Mouse (Mus musculus): ENCODE results near the gene Mpp6.

The Mpp6 gene

GRCm38 (mm10) chr6:50109757-50110378, at the start of gene Mpp6:
Gene Mpp6 (plus strand): TSS chr6:50110241.
- no peaks in the 10 kb centered on the region for H3K36me3 ChIP-seq (ENCODE audit: control insufficient read depth, insufficient read depth, low read length, poor library complexity, severe bottlenecking)
- H3K27me3 ChIP-seq (ENCODE audit: control insufficient read depth, insufficient read depth, low read length, poor library complexity, severe bottlenecking), result no peaks in the 10 kb centered on the region
- peak; percentile 83 for DNase-seq (ENCODE audit: low read depth, low spot score)

- peak; percentile 13 for DNase-seq (ENCODE audit: low read depth, low spot score)
- Histone ChIP-seq H3K27me3 (ENCODE audit: control insufficient read depth, insufficient read depth, low read length, poor library complexity, severe bottlenecking) (no peaks in the 10 kb centered on the region), H3K36me3 (ENCODE audit: control insufficient read depth, insufficient read depth, low read length, poor library complexity, severe bottlenecking) (no peaks in the 10 kb centered on the region)
Observed at GRCm38 (mm10) chr6:50066172-50066571, 43.9 kb upstream of the Mpp6 start.

GRCm38 (mm10) chr6:50068490-50068889, 41.6 kb upstream of the Mpp6 start:
- DNase-seq (ENCODE audit: low read depth, low spot score), result no peak

GRCm38 (mm10) chr6:50075248-50075647, 34.8 kb upstream of the Mpp6 start:
- Histone ChIP-seq H3K36me3 (ENCODE audit: control insufficient read depth, insufficient read depth, low read length, poor library complexity, severe bottlenecking) (no peaks in the 10 kb centered on the region), H3K27me3 (ENCODE audit: control insufficient read depth, insufficient read depth, low read length, poor library complexity, severe bottlenecking) (no peaks in the 10 kb centered on the region)
- no peak for DNase-seq (ENCODE audit: low read depth, low spot score)

More at GRCm38 (mm10) chr6:50068490-50068889, 41.6 kb upstream of the Mpp6 start:
- Histone ChIP-seq H3K36me3 (ENCODE audit: control insufficient read depth, insufficient read depth, low read length, poor library complexity, severe bottlenecking) (no peaks in the 10 kb centered on the region), H3K27me3 (ENCODE audit: control insufficient read depth, insufficient read depth, low read length, poor library complexity, severe bottlenecking) (no peaks in the 10 kb centered on the region)

GRCm38 (mm10) chr6:50076473-50076872, 33.6 kb upstream of the Mpp6 start:
- no peak for DNase-seq (ENCODE audit: low read depth, low spot score)
- no peaks in the 10 kb centered on the region for H3K27me3 ChIP-seq (ENCODE audit: control insufficient read depth, insufficient read depth, low read length, poor library complexity, severe bottlenecking)

GRCm38 (mm10) chr6:50080431-50080830, 29.6 kb upstream of the Mpp6 start:
- no peak for DNase-seq (ENCODE audit: low read depth, low spot score)
- Histone ChIP-seq H3K27me3 (ENCODE audit: control insufficient read depth, insufficient read depth, low read length, poor library complexity, severe bottlenecking) (no peaks in the 10 kb centered on the region), H3K36me3 (ENCODE audit: control insufficient read depth, insufficient read depth, low read length, poor library complexity, severe bottlenecking) (no peaks in the 10 kb centered on the region)

More at GRCm38 (mm10) chr6:50076473-50076872, 33.6 kb upstream of the Mpp6 start:
- no peaks in the 10 kb centered on the region for H3K36me3 ChIP-seq (ENCODE audit: control insufficient read depth, insufficient read depth, low read length, poor library complexity, severe bottlenecking)

- no peak for DNase-seq (ENCODE audit: low read depth, low spot score)
- Histone ChIP-seq H3K36me3 (ENCODE audit: control insufficient read depth, insufficient read depth, low read length, poor library complexity, severe bottlenecking) (no peaks in the 10 kb centered on the region), H3K27me3 (ENCODE audit: control insufficient read depth, insufficient read depth, low read length, poor library complexity, severe bottlenecking) (no peaks in the 10 kb centered on the region)
Observed at GRCm38 (mm10) chr6:50085206-50085605, 24.8 kb upstream of the Mpp6 start.

GRCm38 (mm10) chr6:50089333-50089732, 20.7 kb upstream of the Mpp6 start:
- no peaks in the 10 kb centered on the region for H3K27me3 ChIP-seq (ENCODE audit: control insufficient read depth, insufficient read depth, low read length, poor library complexity, severe bottlenecking)
- H3K36me3 ChIP-seq (ENCODE audit: control insufficient read depth, insufficient read depth, low read length, poor library complexity, severe bottlenecking), result no peaks in the 10 kb centered on the region
- no peak for DNase-seq (ENCODE audit: low read depth, low spot score)

GRCm38 (mm10) chr6:50090221-50090620, 19.8 kb upstream of the Mpp6 start:
- Histone ChIP-seq H3K27me3 (ENCODE audit: control insufficient read depth, insufficient read depth, low read length, poor library complexity, severe bottlenecking) (no peaks in the 10 kb centered on the region), H3K36me3 (ENCODE audit: control insufficient read depth, insufficient read depth, low read length, poor library complexity, severe bottlenecking) (no peaks in the 10 kb centered on the region)
- no peak for DNase-seq (ENCODE audit: low read depth, low spot score)

GRCm38 (mm10) chr6:50091462-50092154, 18.4 kb upstream of the Mpp6 start:
- H3K27me3 ChIP-seq (ENCODE audit: control insufficient read depth, insufficient read depth, low read length, poor library complexity, severe bottlenecking), result no peaks in the 10 kb centered on the region
- no peak for DNase-seq (ENCODE audit: low read depth, low spot score)
- H3K36me3 ChIP-seq (ENCODE audit: control insufficient read depth, insufficient read depth, low read length, poor library complexity, severe bottlenecking), result no peaks in the 10 kb centered on the region

- H3K27me3 ChIP-seq (ENCODE audit: control insufficient read depth, insufficient read depth, low read length, poor library complexity, severe bottlenecking), result no peaks in the 10 kb centered on the region
- peak; percentile 28 for DNase-seq (ENCODE audit: low read depth, low spot score)
- H3K36me3 ChIP-seq (ENCODE audit: control insufficient read depth, insufficient read depth, low read length, poor library complexity, severe bottlenecking), result no peaks in the 10 kb centered on the region
Observed at GRCm38 (mm10) chr6:50109201-50109756, 762 bp upstream of the Mpp6 start.

GRCm38 (mm10) chr6:50110379-50110941, 419 bp downstream of the Mpp6 start:
- Histone ChIP-seq H3K36me3 (ENCODE audit: control insufficient read depth, insufficient read depth, low read length, poor library complexity, severe bottlenecking) (no peaks in the 10 kb centered on the region), H3K27me3 (ENCODE audit: control insufficient read depth, insufficient read depth, low read length, poor library complexity, severe bottlenecking) (no peaks in the 10 kb centered on the region)
- peak; percentile 58 for DNase-seq (ENCODE audit: low read depth, low spot score)

GRCm38 (mm10) chr6:50111111-50111655, 1.1 kb downstream of the Mpp6 start:
- Histone ChIP-seq H3K36me3 (ENCODE audit: control insufficient read depth, insufficient read depth, low read length, poor library complexity, severe bottlenecking) (no peaks in the 10 kb centered on the region), H3K27me3 (ENCODE audit: control insufficient read depth, insufficient read depth, low read length, poor library complexity, severe bottlenecking) (no peaks in the 10 kb centered on the region)
- DNase-seq (ENCODE audit: low read depth, low spot score), result no peak

- Histone ChIP-seq H3K36me3 (ENCODE audit: control insufficient read depth, insufficient read depth, low read length, poor library complexity, severe bottlenecking) (no peaks in the 10 kb centered on the region), H3K27me3 (ENCODE audit: control insufficient read depth, insufficient read depth, low read length, poor library complexity, severe bottlenecking) (no peaks in the 10 kb centered on the region)
- peak; percentile 89 for DNase-seq (ENCODE audit: low read depth, low spot score)
Observed at GRCm38 (mm10) chr6:50112775-50113174, 2.7 kb downstream of the Mpp6 start.

- DNase-seq (ENCODE audit: low read depth, low spot score), result peak; percentile 54
- Histone ChIP-seq H3K27me3 (ENCODE audit: control insufficient read depth, insufficient read depth, low read length, poor library complexity, severe bottlenecking) (no peaks in the 10 kb centered on the region), H3K36me3 (ENCODE audit: control insufficient read depth, insufficient read depth, low read length, poor library complexity, severe bottlenecking) (no peaks in the 10 kb centered on the region)
Observed at GRCm38 (mm10) chr6:50114280-50114679, 4.2 kb downstream of the Mpp6 start.

All from splenic B cell, adult 2 months (primary cell).